Mouse (Mus musculus): ENCODE data around the gene Mstn. TPM values are rescaled to one million over a fixed set of nuclear protein-coding genes. Genes with fewer than 3 reads are reported as not detected.

Mstn gene
- polyA plus RNA-seq, 1 experiment from 2014 or later, result 5.1 TPM

Other genes with a start within 250 kb of the Mstn start
- gene Inpp1, start 244.0 kb upstream of the Mstn start, polyA plus RNA-seq (2015; fragmentation: Nextera tagmentation; extraction: Ambion mirVana), result 18.4 and 18.6 TPM in 2 replicates
- 30.0 and 30.9 TPM in 2 replicates for gene Hibch, start 216.7 kb upstream of the Mstn start, polyA plus RNA-seq (2015; fragmentation: Nextera tagmentation; extraction: Ambion mirVana)
- gene 1700019D03Rik, start 41.5 kb upstream of the Mstn start, polyA plus RNA-seq (2015; fragmentation: Nextera tagmentation; extraction: Ambion mirVana), result 1.6 TPM in 2 replicates
- not detected in 2 replicates for gene 1700019A02Rik, start 126.0 kb downstream of the Mstn start, polyA plus RNA-seq (2015; fragmentation: Nextera tagmentation; extraction: Ambion mirVana)
- 9.0 and 10.2 TPM in 2 replicates for gene Pms1, start 235.4 kb downstream of the Mstn start, polyA plus RNA-seq (2015; fragmentation: Nextera tagmentation; extraction: Ambion mirVana)
- gene Ormdl1, start 235.5 kb downstream of the Mstn start, polyA plus RNA-seq (2015; fragmentation: Nextera tagmentation; extraction: Ambion mirVana), result 33.7 and 38.4 TPM in 2 replicates
- not detected in 2 replicates for gene Gm28778, start 235.5 kb downstream of the Mstn start, polyA plus RNA-seq (2015; fragmentation: Nextera tagmentation; extraction: Ambion mirVana)

All from heart, embryonic 13.5 days (tissue).